Mouse (Mus musculus): ENCODE measurements at regions not wholly inside any gene's neighbourhood (a gene's known extent, or its start where the extent isn't known, plus 50 kb on each side); places are given as distances from the start of the nearest gene placed in this dataset.

DNA sequence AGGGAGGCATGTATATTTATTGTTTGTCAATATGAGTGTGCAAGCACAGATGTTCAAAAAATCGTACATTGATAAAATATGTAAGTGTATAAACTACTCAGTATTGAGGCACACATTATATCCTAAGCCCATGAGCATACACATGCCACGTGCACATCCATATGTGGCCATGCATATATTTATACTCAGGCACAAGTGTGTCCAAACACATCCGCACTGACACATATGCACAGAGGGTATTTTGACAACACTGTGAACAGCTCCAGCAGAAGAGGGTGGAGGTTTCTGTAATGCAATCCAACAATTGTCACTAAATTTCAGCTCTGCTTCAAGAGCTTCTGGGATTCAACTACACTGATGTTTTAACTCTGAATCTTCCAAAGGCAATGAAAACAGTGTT lies 333.6 kb downstream of the Brinp1 start:
- TF ChIP-seq TCF12 (IDR thresholded peaks at IDR 0.05; ENCODE audit: insufficient read depth, poor library complexity, severe bottlenecking), result no peak
- no peak for TF ChIP-seq POLR2A (IDR thresholded peaks at IDR 0.05; ENCODE audit: insufficient read length, low read depth)
- TF ChIP-seq POLR2AphosphoS2 (IDR thresholded peaks at IDR 0.05; ENCODE audit: insufficient read length, low read depth), result no peak
